Mouse (Mus musculus) C2C12 (cell line): ENCODE measurements around the gene Hoxa5. TPM values are rescaled to one million over a fixed set of nuclear protein-coding genes. Genes with fewer than 3 reads are reported as not detected.

ENCODE experiments used
- H3K27me3 ChIP-seq: one replicate; pipeline ENCODE4 v1.6.1; 2011; ENCODE audit not compliant: control insufficient read depth, insufficient read depth, insufficient read length
- H3K36me3 ChIP-seq: one replicate; pipeline ENCODE4 v1.6.1; 2011; ENCODE audit not compliant: control insufficient read depth, insufficient read depth
- H3K4me3 ChIP-seq: one replicate; pipeline ENCODE4 v1.5.1; 2011; ENCODE audit warnings: mild to moderate bottlenecking, control low read depth; ENCODE audit not compliant: poor library complexity, insufficient read depth, severe bottlenecking
- H3K79me2 ChIP-seq: one replicate; pipeline ENCODE4 v1.6.1; 2011; ENCODE audit not compliant: control insufficient read depth, insufficient read depth
- H3K79me3 ChIP-seq: one replicate; pipeline ENCODE4 v1.6.1; 2011; ENCODE audit warnings: low read depth, control low read depth
- H3ac ChIP-seq: one replicate; pipeline ENCODE3; 2011; ENCODE audit warnings: low read depth; ENCODE audit not compliant: control insufficient read depth, insufficient read length
- CEBPB ChIP-seq: IDR thresholded peaks from one replicate; pipeline ENCODE4 v1.6.1; 2011; ENCODE audit warnings: low read depth, mild to moderate bottlenecking, control low read depth, moderate library complexity
- CTCF ChIP-seq: IDR thresholded peaks from one replicate; pipeline ENCODE4 v1.5.1; 2011; ENCODE audit not compliant: control insufficient read depth, insufficient read depth, insufficient read length
- FOSL1 ChIP-seq: IDR thresholded peaks from one replicate; pipeline ENCODE4 v1.8.0; 2011; ENCODE audit warnings: mild to moderate bottlenecking, low read length; ENCODE audit not compliant: poor library complexity, insufficient read depth, severe bottlenecking
- MAX ChIP-seq: IDR thresholded peaks from one replicate; pipeline ENCODE4 v1.6.1; 2011; ENCODE audit warnings: mild to moderate bottlenecking, control low read depth
- MYOD1 ChIP-seq: IDR thresholded peaks from one replicate; pipeline ENCODE4 v1.6.1; 2011; ENCODE audit warnings: low read depth; ENCODE audit not compliant: control insufficient read depth, insufficient read length
- MYOG ChIP-seq: IDR thresholded peaks from one replicate; pipeline ENCODE4 v1.6.1; 2011; ENCODE audit not compliant: control insufficient read depth, insufficient read length; ENCODE audit errors: extremely low read depth
- USF1 ChIP-seq: IDR thresholded peaks from one replicate; pipeline ENCODE4 v1.6.1; 2011; ENCODE audit warnings: low read depth, mild to moderate bottlenecking, control low read depth, moderate library complexity
- polyA plus RNA-seq: library from polyadenylated mRNA; unstranded; fragments of >200 nt; fragmentation: generic; extraction: Trizol; gene quantifications from one replicate; pipeline ENCODE4 v1.2.1, GENCODE M21; 2012; ENCODE audit warnings: missing spikeins

The Hoxa5 gene
- polyA plus RNA-seq, 1 experiment, result 1.5 TPM

DNA sequence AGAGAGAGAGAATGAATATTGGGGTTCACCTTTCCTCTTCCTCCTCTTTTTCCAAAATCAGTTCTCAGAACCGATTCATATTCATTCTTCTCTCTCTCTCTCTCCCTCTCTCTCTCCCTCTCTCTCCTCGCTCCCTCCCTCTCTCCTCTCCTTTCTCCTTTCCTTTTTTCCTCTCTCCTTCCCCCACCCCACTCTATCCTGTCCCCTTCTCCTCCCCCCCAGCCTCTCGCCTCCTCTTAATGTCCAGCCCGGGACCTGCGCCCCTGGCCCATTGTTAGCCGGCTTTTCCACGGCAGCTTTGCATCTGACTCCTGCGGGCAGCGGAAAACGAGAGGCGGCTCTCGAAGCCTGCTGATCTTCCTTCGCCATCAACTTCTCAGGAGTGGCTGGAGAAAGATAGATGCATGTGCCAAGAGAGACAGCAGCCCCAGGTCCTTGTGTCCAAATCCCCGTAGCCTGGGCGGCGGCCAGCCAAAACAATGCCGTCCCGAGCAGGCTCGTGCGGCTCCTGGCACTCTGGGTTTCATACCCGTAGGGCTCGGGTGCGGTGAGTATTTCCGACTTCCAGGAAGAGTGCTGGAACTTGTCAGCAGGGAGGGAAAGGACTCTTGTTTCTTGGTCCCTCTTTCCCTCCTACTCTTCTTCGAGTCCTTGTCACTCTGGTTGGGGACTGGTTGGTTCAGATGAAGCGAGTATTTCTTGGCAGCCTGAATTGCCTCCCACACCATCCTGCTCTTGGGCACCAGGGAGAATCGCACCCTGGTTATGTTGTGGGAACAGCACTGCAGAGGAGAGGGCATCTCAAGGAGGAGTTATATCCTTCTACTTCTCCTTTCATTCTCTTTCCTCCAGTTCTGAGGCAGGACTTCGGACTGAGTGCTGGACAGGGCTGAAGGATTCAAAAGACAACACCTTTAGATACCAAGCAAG lies 38.7 kb downstream of the Hoxa5 start:
- Histone ChIP-seq H3ac (no peak overlapping the region), H3K36me3 (peaks cover 22% of the 10 kb centered on the region), H3K79me3 (peaks cover 10% of the 10 kb centered on the region), H3K4me3 (no peak overlapping the region), H3K27me3 (no peaks in the 10 kb centered on the region), H3K79me2 (peaks cover 21% of the 10 kb centered on the region)
- TF ChIP-seq MYOD1 (no peak), FOSL1 (no peak), CTCF (no peak), CEBPB (no peak), USF1 (no peak), MYOG (no peak), MAX (no peak)

DNA sequence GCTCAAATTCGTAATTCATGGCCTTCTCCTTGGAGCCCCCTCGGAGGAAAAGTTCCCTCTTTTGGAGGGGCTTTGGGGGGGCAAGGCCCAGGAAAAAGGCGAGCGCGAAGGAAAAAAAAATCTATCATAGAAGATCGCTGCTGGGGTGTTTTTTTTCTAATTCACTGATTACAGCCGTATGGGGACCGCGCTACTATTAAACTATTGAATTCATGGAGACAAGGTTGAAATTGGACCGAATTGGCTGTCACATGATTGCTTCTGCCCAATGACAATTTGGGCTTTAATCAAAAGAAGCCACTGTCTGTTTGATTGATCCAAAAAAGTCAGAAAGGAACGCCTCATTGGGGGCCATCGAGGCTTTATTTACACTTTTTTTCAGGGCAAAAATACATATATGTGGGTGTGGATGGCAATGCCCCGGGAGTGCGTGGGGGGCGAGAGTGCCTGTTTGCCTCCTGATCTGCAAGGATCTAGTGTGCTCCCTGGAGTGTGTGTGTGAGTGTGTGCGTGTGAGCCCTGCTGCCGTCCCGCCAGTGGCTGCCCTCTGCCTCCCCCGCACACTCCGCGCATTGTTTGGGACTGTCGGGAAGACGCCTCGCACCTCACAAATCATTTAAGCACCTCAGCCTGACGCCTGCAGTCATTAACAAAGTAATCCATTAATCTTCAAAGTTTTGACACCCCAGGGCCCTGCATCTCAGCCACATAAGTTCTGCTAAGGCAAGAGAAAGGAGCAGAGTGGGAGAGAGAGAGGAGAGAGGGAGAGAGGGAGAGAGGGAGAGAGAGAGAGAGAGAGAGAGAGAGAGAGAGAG lies 39.6 kb downstream of the Hoxa5 start, which contains the start of gene Hoxa2:
Gene Hoxa2, minus strand, starts transcription at position 206 of the 815 bp plus-strand sequence.
- Histone ChIP-seq H3K4me3 (no peak within 1 kb of the TSS), H3K27me3 (no peaks in the 10 kb centered on the region), H3K79me3 (peaks cover 10% of the 10 kb centered on the region), H3K36me3 (peaks cover 22% of the 10 kb centered on the region), H3ac (no peak within 1 kb of the TSS), H3K79me2 (peaks cover 28% of the 10 kb centered on the region)
- no peak for TF ChIP-seq USF1
- TF ChIP-seq FOSL1, result no peak
- no peak for TF ChIP-seq MYOD1
- no peak for TF ChIP-seq CEBPB
- no peak for TF ChIP-seq MYOG
- TF ChIP-seq MAX, result no peak
- no peak for TF ChIP-seq CTCF

DNA sequence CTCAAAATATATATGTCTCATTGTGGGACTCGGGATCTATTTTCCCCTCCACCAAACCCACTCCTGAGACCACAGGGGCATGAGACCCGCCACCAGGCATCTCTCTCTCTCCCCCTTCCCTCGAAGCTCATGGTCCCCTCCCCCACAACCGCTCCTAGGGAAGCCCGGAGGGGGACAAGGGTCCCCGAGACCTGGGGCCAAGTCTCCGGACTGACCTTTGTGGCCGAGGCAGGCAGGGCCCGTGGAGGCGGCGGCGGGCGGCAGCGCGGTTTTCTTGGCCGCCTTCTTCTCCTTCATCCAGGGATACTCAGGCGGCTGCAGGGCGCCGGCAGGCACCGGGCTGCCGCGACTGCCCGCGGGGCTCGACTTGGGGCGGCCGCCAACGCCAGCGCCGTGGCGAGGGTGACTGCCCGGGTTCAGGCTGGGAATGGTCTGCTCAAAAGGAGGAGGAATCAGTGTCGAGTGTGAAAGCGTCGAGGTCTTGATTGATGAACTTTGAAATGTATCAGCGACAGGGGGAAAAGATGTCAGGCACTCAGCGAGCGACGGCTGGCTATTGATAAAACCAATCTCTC lies 40.2 kb downstream of the Hoxa5 start:
- Histone ChIP-seq H3K79me2 (peaks cover 35% of the 10 kb centered on the region), H3K27me3 (no peaks in the 10 kb centered on the region), H3ac (no peak overlapping the region), H3K79me3 (peaks cover 17% of the 10 kb centered on the region), H3K4me3 (no peak overlapping the region), H3K36me3 (peaks cover 22% of the 10 kb centered on the region)
- TF ChIP-seq MYOG (no peak), USF1 (no peak), MYOD1 (no peak), CEBPB (no peak), FOSL1 (no peak), CTCF (no peak), MAX (no peak)

DNA sequence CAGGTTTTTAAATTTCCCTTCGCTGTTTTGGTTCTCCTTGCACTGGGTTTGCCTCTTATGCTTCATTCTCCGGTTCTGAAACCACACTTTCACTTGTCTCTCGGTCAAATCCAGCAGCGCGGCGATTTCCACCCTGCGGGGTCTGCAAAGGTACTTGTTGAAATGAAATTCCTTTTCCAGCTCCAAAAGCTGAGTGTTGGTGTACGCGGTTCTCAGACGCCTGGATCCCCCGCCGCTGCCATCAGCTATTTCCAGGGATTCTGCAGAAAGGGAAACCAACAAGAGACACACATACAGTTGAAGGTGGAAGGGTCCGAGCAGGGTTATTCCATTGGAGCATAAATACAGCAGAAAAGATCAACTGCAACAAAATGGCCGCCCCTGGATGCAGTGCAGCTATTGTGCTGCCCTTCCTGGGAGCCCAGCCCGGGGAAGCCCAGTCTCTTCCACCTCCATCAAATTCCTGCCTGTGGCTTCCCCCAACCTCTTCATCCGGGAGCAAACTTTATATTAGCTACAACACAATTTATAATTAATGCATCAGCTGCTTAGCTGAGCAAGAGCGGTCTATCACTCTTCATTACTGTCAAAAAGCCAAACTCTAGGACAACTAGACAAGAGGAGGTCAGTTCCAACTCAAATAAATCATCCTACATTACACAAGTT lies 40.9 kb downstream of the Hoxa5 start:
- Histone ChIP-seq H3K79me3 (peaks cover 18% of the 10 kb centered on the region), H3K4me3 (no peak overlapping the region), H3K27me3 (no peaks in the 10 kb centered on the region), H3K79me2 (peaks cover 42% of the 10 kb centered on the region), H3K36me3 (peaks cover 22% of the 10 kb centered on the region), H3ac (no peak overlapping the region)
- TF ChIP-seq MYOD1 (no peak), USF1 (no peak), FOSL1 (no peak), CEBPB (no peak), MAX (no peak), CTCF (no peak), MYOG (no peak)

DNA sequence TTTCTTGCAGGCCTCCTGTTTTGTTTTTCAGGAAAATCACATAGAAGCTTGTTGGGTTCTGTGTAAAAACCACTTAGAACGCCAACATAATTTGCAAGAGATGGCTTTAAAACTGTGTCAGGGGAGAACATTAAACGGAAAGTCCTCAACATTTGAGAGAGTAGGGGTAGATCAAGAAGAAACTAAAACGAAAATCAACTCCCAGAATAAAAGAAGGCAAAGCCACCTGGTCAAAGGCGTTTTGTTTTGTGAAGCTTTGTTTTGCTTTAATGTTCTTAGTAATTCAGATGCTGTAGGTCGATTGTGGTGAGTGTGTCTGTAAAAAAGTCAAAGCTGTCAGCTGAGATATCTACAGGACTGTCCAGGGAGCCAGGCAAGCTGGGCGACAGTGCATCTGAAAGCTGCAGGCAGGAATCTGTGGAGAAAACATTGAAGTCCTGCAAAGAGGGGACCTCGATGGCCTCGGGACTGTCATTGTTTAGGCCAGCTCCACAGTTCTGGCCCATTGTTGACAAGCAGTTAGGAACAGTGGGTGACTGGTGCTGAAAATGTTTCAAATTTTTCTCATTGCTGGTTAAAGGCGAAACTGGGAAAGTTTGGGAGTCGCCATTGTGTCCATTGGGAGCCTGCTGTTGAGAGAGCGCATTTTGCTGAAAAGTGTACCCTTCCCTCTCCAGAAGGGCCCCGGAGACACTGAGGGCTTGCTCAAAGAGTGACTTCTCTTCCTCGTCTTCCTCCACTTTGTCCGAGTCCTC lies 41.6 kb downstream of the Hoxa5 start:
- no peak overlapping the region for H3K4me3 ChIP-seq
- peaks cover 42% of the 10 kb centered on the region for H3K79me2 ChIP-seq
- no peaks in the 10 kb centered on the region for H3K27me3 ChIP-seq
- TF ChIP-seq USF1 (no peak), MYOG (no peak), FOSL1 (no peak), MAX (no peak), MYOD1 (no peak), CEBPB (no peak), CTCF (no peak)
- H3K79me3 ChIP-seq, result peaks cover 18% of the 10 kb centered on the region
- H3ac ChIP-seq, result no peak overlapping the region
- H3K36me3 ChIP-seq, result peaks cover 19% of the 10 kb centered on the region
